Mouse (Mus musculus) intestine, postnatal 0 days (tissue): ENCODE measurements around the gene Rnf213. TPM values are rescaled to one million over a fixed set of nuclear protein-coding genes. Genes with fewer than 3 reads are reported as not detected.

ENCODE experiments used
- ATAC-seq: fragments of 200-750 bp; cut with Nextera tagmentation; 2 replicates; pipeline ENCODE4 v1.8.0; 2017; ENCODE audit warnings: mild to moderate bottlenecking, moderate TSS enrichment, moderate library complexity
- H3K27ac ChIP-seq: fragments of 300-500 bp; sonication (generic); 2 replicates; pipeline ENCODE4 v1.5.1; 2014; ENCODE audit warnings: mild to moderate bottlenecking, low read depth, low read length, moderate library complexity
- H3K27me3 ChIP-seq: fragments of 300-500 bp; sonication (generic); replicated peaks from 2 replicates; pipeline ENCODE4 v1.6.1; 2014; ENCODE audit warnings: low read length, mixed read lengths; ENCODE audit not compliant: control insufficient read depth, insufficient read depth
- H3K36me3 ChIP-seq: fragments of 300-500 bp; sonication (generic); 2 replicates; pipeline ENCODE4 v1.6.1; 2014; ENCODE audit warnings: mild to moderate bottlenecking, moderate library complexity; ENCODE audit not compliant: control insufficient read depth, insufficient read depth
- H3K4me1 ChIP-seq: fragments of 300-500 bp; sonication (generic); replicated peaks from 2 replicates; pipeline ENCODE4 v1.6.1; 2014; ENCODE audit warnings: antibody characterized with exemption, low read length, mixed read lengths; ENCODE audit not compliant: control insufficient read depth, insufficient read depth
- H3K4me2 ChIP-seq: fragments of 300-500 bp; sonication (generic); replicated peaks from 2 replicates; pipeline ENCODE4 v1.6.1; 2014; ENCODE audit warnings: low read depth, mild to moderate bottlenecking, moderate library complexity
- H3K4me3 ChIP-seq: fragments of 300-500 bp; sonication (generic); 2 replicates; pipeline ENCODE4 v1.5.1; 2014; ENCODE audit warnings: low read depth, low read length
- H3K9ac ChIP-seq: fragments of 300-500 bp; sonication (generic); 2 replicates; pipeline ENCODE4 v1.6.1; 2014; ENCODE audit warnings: mild to moderate bottlenecking, low read depth, low read length
- H3K9me3 ChIP-seq: fragments of 300-500 bp; sonication (generic); 2 replicates; pipeline ENCODE4 v1.6.1; 2016; ENCODE audit warnings: mixed run types; ENCODE audit not compliant: control insufficient read depth
- CTCF ChIP-seq: sonication (generic); IDR thresholded peaks from 2 replicates; pipeline ENCODE4 v1.5.1; 2016; ENCODE audit warnings: low read depth, mild to moderate bottlenecking, control low read depth, antibody characterized with exemption, moderate library complexity
- WGBS: fragments of 180-500 bp; shearing (Covaris S2); extraction: QIAGEN DNeasy Blood & Tissue Kit; methylation state at CpG from one replicate; pipeline ENCODE4 v1.1.7; 2014; 5-methylcytosine and 5-hydroxymethylcytosine counted together
- polyA plus RNA-seq: library from polyadenylated mRNA; unstranded; fragments of >200 nt; fragmentation: Nextera tagmentation; extraction: Ambion mirVana; gene quantifications from 2 replicates; pipeline ENCODE4 v1.2.1, GENCODE M21; 2015

The Rnf213 gene
- polyA plus RNA-seq, 1 experiment from 2014 or later, result 23.2 TPM

- 65% methylated on average over 5 of the region's 5 CpGs for WGBS
- Histone ChIP-seq H3K36me3 (peaks cover 79% of the 10 kb centered on the region), H3K4me1 (no peaks in the 10 kb centered on the region), H3K27me3 (no peaks in the 10 kb centered on the region), H3K9ac (no peak overlapping the region), H3K27ac (no peak overlapping the region), H3K4me2 (no peak overlapping the region), H3K9me3 (no peaks in the 10 kb centered on the region), H3K4me3 (no peak overlapping the region)
- ATAC-seq, result no peak
- peak; percentile 90 for TF ChIP-seq CTCF
Measured at GRCm38 (mm10) chr11:119404627-119405026, 11.7 kb downstream of the Rnf213 start.

- H3K4me1 ChIP-seq, result no peaks in the 10 kb centered on the region
- H3K4me2 ChIP-seq, result no peak overlapping the region
- no peak for TF ChIP-seq CTCF
- no peak overlapping the region for H3K9ac ChIP-seq
- no peak overlapping the region for H3K27ac ChIP-seq
- 81% methylated on average over 6 of the region's 6 CpGs for WGBS
- H3K9me3 ChIP-seq, result no peaks in the 10 kb centered on the region
- H3K36me3 ChIP-seq, result peaks cover 98% of the 10 kb centered on the region
- no peak overlapping the region for H3K4me3 ChIP-seq
- no peak for ATAC-seq
- H3K27me3 ChIP-seq, result no peaks in the 10 kb centered on the region
Measured at GRCm38 (mm10) chr11:119407381-119407780, 14.5 kb downstream of the Rnf213 start.

- no peak for TF ChIP-seq CTCF
- no peak; the same call in 1 of the 2 replicates for ATAC-seq
- WGBS, result 61% methylated on average over 5 of the region's 5 CpGs
- Histone ChIP-seq H3K9me3 (no peaks in the 10 kb centered on the region), H3K36me3 (peaks cover 96% of the 10 kb centered on the region), H3K4me3 (no peak overlapping the region), H3K4me2 (no peak overlapping the region), H3K27me3 (no peaks in the 10 kb centered on the region), H3K27ac (no peak overlapping the region), H3K9ac (no peak overlapping the region), H3K4me1 (no peaks in the 10 kb centered on the region)
Measured at GRCm38 (mm10) chr11:119407977-119408376, 15.1 kb downstream of the Rnf213 start.

GRCm38 (mm10) chr11:119419327-119420118 lies 26.6 kb downstream of the Rnf213 start:
- no peak for ATAC-seq
- Histone ChIP-seq H3K27me3 (no peaks in the 10 kb centered on the region), H3K27ac (no peak overlapping the region), H3K4me2 (no peak overlapping the region), H3K9me3 (no peaks in the 10 kb centered on the region), H3K36me3 (peaks cover 97% of the 10 kb centered on the region), H3K9ac (no peak overlapping the region), H3K4me3 (no peak overlapping the region), H3K4me1 (no peaks in the 10 kb centered on the region)
- no peak for TF ChIP-seq CTCF
- WGBS, result 44% methylated on average over 16 of the region's 16 CpGs

GRCm38 (mm10) chr11:119420426-119420825 lies 27.5 kb downstream of the Rnf213 start:
- no peak for ATAC-seq
- H3K36me3 ChIP-seq, result peaks cover 98% of the 10 kb centered on the region

GRCm38 (mm10) chr11:119427431-119427830 lies 34.5 kb downstream of the Rnf213 start:
- Histone ChIP-seq H3K9ac (no peak overlapping the region), H3K36me3 (peaks cover 91% of the 10 kb centered on the region), H3K9me3 (no peaks in the 10 kb centered on the region), H3K4me3 (no peak overlapping the region), H3K4me2 (no peak overlapping the region), H3K4me1 (no peaks in the 10 kb centered on the region), H3K27ac (no peak overlapping the region), H3K27me3 (no peaks in the 10 kb centered on the region)
- no peak for ATAC-seq
- no peak for TF ChIP-seq CTCF
- 83% methylated on average over 6 of the region's 6 CpGs for WGBS

More at GRCm38 (mm10) chr11:119420426-119420825, 27.5 kb downstream of the Rnf213 start:
- H3K27me3 ChIP-seq, result no peaks in the 10 kb centered on the region
- WGBS, result 84% methylated on average over 5 of the region's 5 CpGs
- H3K9ac ChIP-seq, result no peak overlapping the region
- no peak overlapping the region for H3K27ac ChIP-seq
- no peaks in the 10 kb centered on the region for H3K9me3 ChIP-seq
- TF ChIP-seq CTCF, result no peak
- no peaks in the 10 kb centered on the region for H3K4me1 ChIP-seq
- H3K4me2 ChIP-seq, result no peak overlapping the region
- H3K4me3 ChIP-seq, result no peak overlapping the region
